Mouse (Mus musculus) kidney, adult 2 months (tissue): Measurements from ENCODE around the gene Pcyox1. TPM values are rescaled to one million over a fixed set of nuclear protein-coding genes. Genes with fewer than 3 reads are reported as not detected.
A peak's percentile ranks its signal among the peaks of the same experiment; 100 is the strongest.

Source experiments
- DNase-seq: peaks from one replicate; pipeline ENCODE4 v3.0.0; 2021
- H3K27ac ChIP-seq: fragments of 200-500 bp; 2 replicates; pipeline ENCODE4 v1.5.1; 2012; ENCODE audit warnings: low read depth, low read length, control low read depth, inconsistent platforms; ENCODE audit not compliant: insufficient read depth
- H3K27me3 ChIP-seq: fragments of 200-500 bp; replicated peaks from 2 replicates; pipeline ENCODE4 v1.6.1; 2012; ENCODE audit warnings: mild to moderate bottlenecking, moderate library complexity, low read length, inconsistent platforms; ENCODE audit not compliant: control insufficient read depth, insufficient read depth
- H3K36me3 ChIP-seq: fragments of 200-500 bp; 2 replicates; pipeline ENCODE4 v1.6.1; 2012; ENCODE audit warnings: mild to moderate bottlenecking, moderate library complexity, low read length, inconsistent platforms; ENCODE audit not compliant: control insufficient read depth, insufficient read depth
- H3K4me1 ChIP-seq: fragments of 200-500 bp; 2 replicates; pipeline ENCODE4 v1.6.1; 2011; ENCODE audit warnings: low read length; ENCODE audit not compliant: control insufficient read depth, insufficient read depth
- H3K4me3 ChIP-seq: fragments of 200-500 bp; 2 replicates; pipeline ENCODE4 v1.5.1; 2011; ENCODE audit warnings: mild to moderate bottlenecking, low read depth, low read length, control low read depth; ENCODE audit not compliant: insufficient read depth
- CTCF ChIP-seq: fragments of 200-500 bp; conservative IDR thresholded peaks from 2 replicates; pipeline ENCODE4 v1.5.1; 2011; ENCODE audit warnings: low read depth, mild to moderate bottlenecking, control low read depth, low read length, moderate library complexity, mixed read lengths; ENCODE audit not compliant: insufficient read depth, insufficient read length
- POLR2A ChIP-seq: fragments of 200-500 bp; IDR thresholded peaks from one replicate; pipeline ENCODE4 v1.6.1; 2011; ENCODE audit warnings: low read depth, low read length, control low read depth
- WGBS: fragments of 180-500 bp; shearing (Covaris S2); methylation state at CpG from one replicate; pipeline ENCODE4 v1.1.7; 2018; 5-methylcytosine and 5-hydroxymethylcytosine counted together
- polyA plus RNA-seq: library from polyadenylated mRNA; depleted of rRNA; stranded (reverse); fragments of >200 nt; gene quantifications from 2 replicates; pipeline ENCODE4 v1.2.3, GENCODE M21; 2012; rRNA removed

The Pcyox1 gene
- polyA plus RNA-seq = 56.4 and 56.8 TPM in 2 replicates

- TF ChIP-seq CTCF = no peak
- TF ChIP-seq POLR2A = peak; percentile 97
- peak; percentile 92 for DNase-seq
- Histone ChIP-seq H3K4me3 (peak within 1 kb of the TSS; percentile 88), H3K36me3 (peaks cover under 1% of the 10 kb centered on the region; the same call in 1 of the 2 replicates), H3K27ac (peak within 1 kb of the TSS; percentile 66), H3K27me3 (no peaks in the 10 kb centered on the region), H3K4me1 (peaks cover 6% of the 10 kb centered on the region; the same call in 1 of the 2 replicates)
- WGBS = under 1% methylated on average over 51 of the region's 51 CpGs
Observed at GRCm38 (mm10) chr6:86396581-86397256, at the start of gene Pcyox1. TSS of gene Pcyox1 (minus strand) at chr6:86397154.

GRCm38 (mm10) chr6:86445551-86445950 lies 48.6 kb upstream of the Pcyox1 start:
- no peak overlapping the region for H3K27ac ChIP-seq
- H3K36me3 ChIP-seq = peaks cover 4% of the 10 kb centered on the region
- TF ChIP-seq CTCF = no peak
- TF ChIP-seq POLR2A = no peak
- DNase-seq = no peak
- H3K4me1 ChIP-seq = no peaks in the 10 kb centered on the region
- H3K27me3 ChIP-seq = no peaks in the 10 kb centered on the region
- H3K4me3 ChIP-seq = no peak overlapping the region
- WGBS = 95% methylated on average over 18 of the region's 18 CpGs

- whole genome bisulfite sequencing = 94% methylated on average over 10 of the region's 10 CpGs
- no peak for TF ChIP-seq CTCF
- no peak for TF ChIP-seq POLR2A
- Histone ChIP-seq H3K4me1 (no peaks in the 10 kb centered on the region; the same call in 1 of the 2 replicates), H3K36me3 (peaks cover 3% of the 10 kb centered on the region; the same call in 1 of the 2 replicates), H3K4me3 (no peak overlapping the region), H3K27ac (no peak overlapping the region), H3K27me3 (no peaks in the 10 kb centered on the region)
- DNase-seq = no peak
Observed at GRCm38 (mm10) chr6:86441571-86441970, 44.6 kb upstream of the Pcyox1 start.

- Histone ChIP-seq H3K4me3 (no peak overlapping the region), H3K36me3 (peaks cover 3% of the 10 kb centered on the region; the same call in 1 of the 2 replicates), H3K4me1 (no peaks in the 10 kb centered on the region; the same call in 1 of the 2 replicates), H3K27me3 (no peaks in the 10 kb centered on the region), H3K27ac (no peak overlapping the region)
- 82% methylated on average over 1 of the region's 1 CpGs for WGBS
- no peak for TF ChIP-seq POLR2A
- no peak for TF ChIP-seq CTCF
- no peak for DNase-seq
Observed at GRCm38 (mm10) chr6:86439531-86439930, 42.6 kb upstream of the Pcyox1 start.

GRCm38 (mm10) chr6:86439119-86439496 lies 42.2 kb upstream of the Pcyox1 start:
- Histone ChIP-seq H3K27ac (peak overlapping the region; percentile 72), H3K4me1 (no peaks in the 10 kb centered on the region; the same call in 1 of the 2 replicates), H3K27me3 (no peaks in the 10 kb centered on the region), H3K4me3 (peak overlapping the region; percentile 99), H3K36me3 (peaks cover 3% of the 10 kb centered on the region; the same call in 1 of the 2 replicates)
- TF ChIP-seq POLR2A = no peak
- TF ChIP-seq CTCF = no peak
- WGBS = 3% methylated on average over 13 of the region's 13 CpGs
- DNase-seq = no peak

GRCm38 (mm10) chr6:86438272-86439118 lies 41.5 kb upstream of the Pcyox1 start, which contains the start of gene C87436:
TSS of gene C87436 (plus strand) at chr6:86438374.
- peak within 1 kb of the TSS; percentile 100 for H3K27ac ChIP-seq
- under 1% methylated on average over 59 of the region's 59 CpGs for WGBS
- H3K4me1 ChIP-seq = no peaks in the 10 kb centered on the region; the same call in 1 of the 2 replicates
- peak; percentile 78 for TF ChIP-seq POLR2A
- TF ChIP-seq CTCF = peak; percentile 33; the same call in 1 of the 2 replicates
- no peaks in the 10 kb centered on the region for H3K36me3 ChIP-seq
- DNase-seq = peak; percentile 98
- peak within 1 kb of the TSS; percentile 99 for H3K4me3 ChIP-seq
- H3K27me3 ChIP-seq = no peaks in the 10 kb centered on the region
